Mouse (Mus musculus) heart, embryonic 12.5 days (tissue): Measurements from ENCODE around the gene St6gal2. TPM values are rescaled to one million over a fixed set of nuclear protein-coding genes. Genes with fewer than 3 reads are reported as not detected.
A peak's percentile ranks its signal among the peaks of the same experiment; 100 is the strongest.

Source experiments
- ATAC-seq: fragments of 200-750 bp; cut with Nextera tagmentation; 2 replicates; pipeline ENCODE4 v1.8.0; 2017; ENCODE audit warnings: moderate TSS enrichment, moderate library complexity; ENCODE audit not compliant: insufficient number of reproducible peaks, low FRiP score
- H3K27ac ChIP-seq: fragments of 300-500 bp; sonication (generic); 2 replicates; pipeline ENCODE4 v1.5.1; 2016; ENCODE audit warnings: mild to moderate bottlenecking, moderate library complexity; ENCODE audit not compliant: poor library complexity, severe bottlenecking
- H3K27me3 ChIP-seq: fragments of 300-500 bp; sonication (generic); replicated peaks from 2 replicates; pipeline ENCODE4 v1.6.1; 2016; ENCODE audit warnings: mild to moderate bottlenecking, moderate library complexity
- H3K36me3 ChIP-seq: fragments of 300-500 bp; sonication (generic); 2 replicates; pipeline ENCODE4 v1.6.1; 2016; ENCODE audit warnings: mild to moderate bottlenecking, moderate library complexity
- H3K4me1 ChIP-seq: fragments of 300-500 bp; sonication (generic); replicated peaks from 2 replicates; pipeline ENCODE4 v1.6.1; 2016; ENCODE audit warnings: mild to moderate bottlenecking
- H3K4me2 ChIP-seq: fragments of 300-500 bp; sonication (generic); 2 replicates; pipeline ENCODE4 v1.6.1; 2016; ENCODE audit warnings: mild to moderate bottlenecking, moderate library complexity
- H3K4me3 ChIP-seq: fragments of 300-500 bp; sonication (generic); 2 replicates; pipeline ENCODE4 v1.5.1; 2016; ENCODE audit warnings: mild to moderate bottlenecking
- H3K9ac ChIP-seq: fragments of 300-500 bp; sonication (generic); 2 replicates; pipeline ENCODE4 v1.6.1; 2016; ENCODE audit warnings: mild to moderate bottlenecking, moderate library complexity
- H3K9me3 ChIP-seq: fragments of 300-500 bp; sonication (generic); replicated peaks from 2 replicates; pipeline ENCODE4 v1.6.1; 2016; ENCODE audit warnings: mild to moderate bottlenecking, moderate library complexity
- WGBS: fragments of 180-500 bp; shearing (Covaris S2); methylation state at CpG from one replicate; pipeline ENCODE4 v1.1.7; 2016; 5-methylcytosine and 5-hydroxymethylcytosine counted together
- polyA plus RNA-seq: library from polyadenylated mRNA; unstranded; fragments of >200 nt; fragmentation: Nextera tagmentation; extraction: Ambion mirVana; gene quantifications from 2 replicates; pipeline ENCODE4 v1.2.1, GENCODE M21; 2016

Gene St6gal2
- polyA plus RNA-seq = 0.32 and 0.35 TPM in 2 replicates

- H3K9ac ChIP-seq = peak within 1 kb of the TSS; percentile 60
- ATAC-seq = peak; percentile 69
- H3K36me3 ChIP-seq = no peaks in the 10 kb centered on the region
- under 1% methylated on average over 73 of the region's 84 CpGs for WGBS
- peaks cover 46% of the 10 kb centered on the region for H3K27me3 ChIP-seq
- peak within 1 kb of the TSS; percentile 57 for H3K4me3 ChIP-seq
- H3K4me2 ChIP-seq = peak within 1 kb of the TSS; percentile 87
- no peak within 1 kb of the TSS for H3K27ac ChIP-seq
- peaks cover 7% of the 10 kb centered on the region; the same call in 1 of the 2 replicates for H3K4me1 ChIP-seq
- H3K9me3 ChIP-seq = no peaks in the 10 kb centered on the region
Measured at GRCm38 (mm10) chr17:55445250-55446184, at the start of gene St6gal2. Gene St6gal2, plus strand, starts transcription at chr17:55445382.

- no peaks in the 10 kb centered on the region for H3K9me3 ChIP-seq
- H3K4me2 ChIP-seq = no peak overlapping the region
- no peak overlapping the region for H3K9ac ChIP-seq
- H3K4me3 ChIP-seq = no peak overlapping the region
- no peaks in the 10 kb centered on the region for H3K27me3 ChIP-seq
- no peaks in the 10 kb centered on the region for H3K4me1 ChIP-seq
- H3K27ac ChIP-seq = no peak overlapping the region
- no peaks in the 10 kb centered on the region for H3K36me3 ChIP-seq
- 79% methylated on average over 2 of the region's 2 CpGs for WGBS
- ATAC-seq = no peak
Measured at GRCm38 (mm10) chr17:55406043-55406442, 39.1 kb upstream of the St6gal2 start.

DNA sequence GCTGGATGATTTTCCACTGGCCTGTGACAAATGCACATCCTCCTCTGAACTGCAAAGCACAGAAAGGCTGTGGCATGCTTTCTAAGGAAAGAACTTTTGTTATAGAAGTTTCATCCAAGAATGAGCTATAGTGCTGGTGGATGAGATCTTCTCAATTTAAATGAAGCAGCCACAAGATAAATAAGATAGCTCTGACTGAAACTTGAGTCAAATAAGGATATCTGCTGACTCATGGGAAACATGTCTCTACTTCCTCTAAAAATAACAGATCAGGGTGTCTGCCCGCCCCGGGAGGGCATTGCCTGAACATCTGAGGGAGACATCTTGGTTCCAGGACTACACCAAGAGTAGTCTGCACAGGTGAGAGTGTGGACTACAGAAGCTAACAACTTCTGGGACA lies 28.7 kb upstream of the St6gal2 start:
- no peaks in the 10 kb centered on the region for H3K27me3 ChIP-seq
- no peak overlapping the region for H3K4me3 ChIP-seq
- ATAC-seq = no peak
- H3K4me1 ChIP-seq = no peaks in the 10 kb centered on the region
- no peak overlapping the region for H3K4me2 ChIP-seq
- no peak overlapping the region for H3K27ac ChIP-seq
- no peak overlapping the region for H3K9ac ChIP-seq
- H3K9me3 ChIP-seq = no peaks in the 10 kb centered on the region
- H3K36me3 ChIP-seq = no peaks in the 10 kb centered on the region
- 68% methylated on average over 2 of the region's 2 CpGs for WGBS

DNA sequence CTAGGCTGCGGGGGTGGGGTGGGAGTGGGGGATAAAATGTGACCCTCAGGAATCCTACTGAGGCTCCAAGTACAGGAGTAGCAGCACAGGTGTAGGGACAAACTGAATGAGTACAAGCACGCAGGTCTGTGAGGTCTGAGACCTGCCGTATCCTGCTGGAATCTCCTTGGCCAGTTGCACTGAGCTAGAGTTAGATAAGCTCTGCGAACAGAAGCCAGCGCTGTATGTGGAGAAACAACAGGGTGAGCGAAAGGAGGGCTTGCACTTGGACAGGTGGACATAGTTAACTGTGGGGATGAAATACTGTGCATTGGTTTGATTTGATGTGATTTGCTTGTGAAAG lies 974 bp downstream of the St6gal2 start:
- 4% methylated on average over 6 of the region's 6 CpGs for WGBS
- peak overlapping the region; percentile 60 for H3K9ac ChIP-seq
- H3K36me3 ChIP-seq = no peaks in the 10 kb centered on the region
- H3K4me3 ChIP-seq = peak overlapping the region; percentile 57
- no peaks in the 10 kb centered on the region for H3K9me3 ChIP-seq
- no peak for ATAC-seq
- H3K27ac ChIP-seq = no peak overlapping the region
- peaks cover 46% of the 10 kb centered on the region for H3K27me3 ChIP-seq
- peaks cover 7% of the 10 kb centered on the region; the same call in 1 of the 2 replicates for H3K4me1 ChIP-seq
- H3K4me2 ChIP-seq = peak overlapping the region; percentile 87

DNA sequence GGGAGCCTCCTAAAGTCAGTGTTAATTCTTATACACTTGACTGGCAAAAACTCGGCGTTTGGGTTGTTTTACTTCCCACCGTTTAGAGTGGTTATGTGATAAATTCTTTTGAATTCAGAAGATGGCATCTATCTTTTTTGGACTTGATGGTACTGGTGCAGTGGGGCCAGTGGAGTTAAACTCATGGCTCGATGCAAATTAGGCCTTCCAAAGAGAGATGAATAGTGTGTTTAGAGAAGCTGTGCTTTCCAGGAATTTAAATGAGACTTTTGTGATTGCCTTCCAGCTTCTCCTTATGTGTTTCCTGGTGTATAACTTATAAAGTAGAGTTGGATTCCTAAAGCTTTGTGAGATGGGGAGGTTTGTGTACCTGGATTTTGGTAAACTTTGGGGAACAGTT lies 1.5 kb downstream of the St6gal2 start:
- no peak overlapping the region for H3K4me3 ChIP-seq
- H3K4me2 ChIP-seq = no peak overlapping the region
- WGBS = 42% methylated on average over 4 of the region's 4 CpGs

DNA sequence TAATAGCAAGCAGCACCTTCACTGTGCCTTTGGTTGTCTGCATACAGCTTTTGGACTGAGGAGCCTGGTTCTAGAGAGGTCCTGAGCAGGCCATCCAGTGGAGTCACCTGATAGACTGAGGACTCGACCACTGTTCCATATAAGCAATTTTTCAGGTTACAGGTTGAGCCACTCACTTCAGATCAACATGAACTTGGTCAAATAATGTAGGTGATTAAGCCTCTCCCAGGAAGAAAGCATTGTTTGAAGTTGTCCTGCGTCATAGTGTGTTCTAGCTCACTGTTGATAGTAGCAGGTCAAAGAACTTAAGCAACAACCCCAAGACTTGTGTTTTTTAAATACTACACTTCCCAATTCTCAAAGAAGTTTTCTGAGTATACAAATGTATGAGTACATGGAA lies 5.8 kb downstream of the St6gal2 start:
- Histone ChIP-seq H3K36me3 (no peaks in the 10 kb centered on the region), H3K27me3 (peaks cover 19% of the 10 kb centered on the region)
- WGBS = 64% methylated on average over 2 of the region's 2 CpGs

More for the DNA sequence above, 1.5 kb downstream of the St6gal2 start:
- H3K27me3 ChIP-seq = peaks cover 46% of the 10 kb centered on the region
- H3K4me1 ChIP-seq = peaks cover 7% of the 10 kb centered on the region; the same call in 1 of the 2 replicates
- no peaks in the 10 kb centered on the region for H3K9me3 ChIP-seq
- H3K9ac ChIP-seq = no peak overlapping the region
- H3K27ac ChIP-seq = no peak overlapping the region
- H3K36me3 ChIP-seq = no peaks in the 10 kb centered on the region
- ATAC-seq = no peak

DNA sequence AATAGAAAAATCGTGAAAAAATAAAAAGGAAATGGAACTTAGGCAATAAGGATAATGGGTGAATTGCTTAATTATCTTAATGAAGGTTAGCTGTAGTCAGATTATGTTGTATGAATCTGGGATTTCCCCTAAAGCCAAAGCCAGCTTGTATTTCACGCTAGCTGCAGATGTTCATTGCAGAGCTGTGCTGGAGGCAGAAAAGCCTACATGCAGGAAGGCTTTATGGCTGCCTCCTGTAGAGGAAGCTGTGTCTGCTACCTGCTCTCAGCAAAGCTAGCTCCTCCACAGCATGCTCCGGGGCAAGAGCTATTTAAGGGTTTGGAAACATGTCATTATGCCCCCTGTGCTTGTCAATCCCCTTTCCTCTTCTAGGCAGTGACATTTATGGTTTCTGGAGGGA lies 9.3 kb downstream of the St6gal2 start:
- no peak for ATAC-seq

More for the DNA sequence above, 5.8 kb downstream of the St6gal2 start:
- H3K9ac ChIP-seq = no peak overlapping the region
- no peak overlapping the region for H3K4me2 ChIP-seq
- no peak overlapping the region for H3K27ac ChIP-seq
- no peak overlapping the region for H3K4me3 ChIP-seq
- H3K9me3 ChIP-seq = no peaks in the 10 kb centered on the region
- no peak for ATAC-seq
- peaks cover 3% of the 10 kb centered on the region; the same call in 1 of the 2 replicates for H3K4me1 ChIP-seq

DNA sequence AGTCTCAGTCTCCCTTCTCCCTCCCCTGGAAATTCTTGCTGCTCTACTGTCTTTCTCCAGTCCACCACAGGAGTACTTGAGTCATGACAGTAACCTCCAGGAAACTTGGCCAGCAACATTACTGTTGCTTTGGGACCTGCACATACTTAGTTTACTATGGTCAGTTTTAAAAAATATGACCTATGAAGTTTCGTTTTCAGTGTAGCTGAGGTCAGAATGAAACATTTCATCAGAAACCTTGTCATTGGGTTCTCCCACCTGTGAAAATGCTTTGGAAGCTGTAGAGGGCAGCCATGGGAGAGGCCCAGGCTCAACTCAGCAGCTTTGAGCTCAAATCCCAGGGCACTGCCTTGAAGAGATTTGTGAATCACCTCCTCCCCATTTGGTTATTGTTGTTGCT lies 15.0 kb downstream of the St6gal2 start:
- Histone ChIP-seq H3K36me3 (no peaks in the 10 kb centered on the region), H3K4me1 (no peaks in the 10 kb centered on the region), H3K4me2 (no peak overlapping the region), H3K27ac (no peak overlapping the region), H3K9ac (no peak overlapping the region), H3K27me3 (no peaks in the 10 kb centered on the region), H3K4me3 (no peak overlapping the region), H3K9me3 (no peaks in the 10 kb centered on the region)
- WGBS = 68% methylated on average over 1 of the region's 1 CpGs
- no peak for ATAC-seq

More for the DNA sequence above, 9.3 kb downstream of the St6gal2 start:
- H3K27me3 ChIP-seq = no peaks in the 10 kb centered on the region
- H3K4me1 ChIP-seq = no peaks in the 10 kb centered on the region
- no peak overlapping the region for H3K4me2 ChIP-seq
- no peak overlapping the region for H3K4me3 ChIP-seq
- 58% methylated on average over 3 of the region's 3 CpGs for WGBS
- no peak overlapping the region for H3K9ac ChIP-seq
- H3K36me3 ChIP-seq = no peaks in the 10 kb centered on the region
- no peak overlapping the region for H3K27ac ChIP-seq
- no peaks in the 10 kb centered on the region for H3K9me3 ChIP-seq

- H3K4me2 ChIP-seq = no peak overlapping the region
- H3K4me3 ChIP-seq = no peak overlapping the region
- H3K27me3 ChIP-seq = no peaks in the 10 kb centered on the region
- no peaks in the 10 kb centered on the region for H3K36me3 ChIP-seq
- WGBS = 75% methylated on average over 3 of the region's 3 CpGs
- no peak overlapping the region for H3K9ac ChIP-seq
- no peak for ATAC-seq
- H3K4me1 ChIP-seq = no peaks in the 10 kb centered on the region
- no peak overlapping the region for H3K27ac ChIP-seq
- no peaks in the 10 kb centered on the region for H3K9me3 ChIP-seq
Measured at GRCm38 (mm10) chr17:55467579-55467978, 22.4 kb downstream of the St6gal2 start.

DNA sequence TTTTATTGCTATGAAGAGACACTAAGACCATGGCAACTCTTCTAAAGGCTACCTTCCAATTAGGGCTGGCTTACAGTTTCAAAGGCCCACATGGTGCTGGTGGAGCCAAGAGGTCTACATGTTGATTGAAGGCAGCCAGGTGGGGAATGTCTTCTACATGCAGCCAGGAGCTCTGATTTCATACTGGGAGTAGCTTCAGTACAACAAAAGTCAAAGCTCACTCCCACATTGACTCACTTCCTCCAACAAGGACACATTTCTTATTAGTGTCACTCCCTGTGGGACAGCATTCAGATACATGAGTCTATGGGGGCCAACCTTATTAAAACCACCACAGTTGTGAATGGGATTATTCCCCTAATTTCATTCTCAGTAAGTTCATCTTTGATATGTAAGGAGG lies 23.8 kb downstream of the St6gal2 start:
- Histone ChIP-seq H3K36me3 (no peaks in the 10 kb centered on the region), H3K27ac (no peak overlapping the region), H3K4me2 (no peak overlapping the region), H3K4me1 (no peaks in the 10 kb centered on the region), H3K9me3 (no peaks in the 10 kb centered on the region), H3K9ac (no peak overlapping the region), H3K4me3 (no peak overlapping the region), H3K27me3 (no peaks in the 10 kb centered on the region)
- no peak for ATAC-seq

DNA sequence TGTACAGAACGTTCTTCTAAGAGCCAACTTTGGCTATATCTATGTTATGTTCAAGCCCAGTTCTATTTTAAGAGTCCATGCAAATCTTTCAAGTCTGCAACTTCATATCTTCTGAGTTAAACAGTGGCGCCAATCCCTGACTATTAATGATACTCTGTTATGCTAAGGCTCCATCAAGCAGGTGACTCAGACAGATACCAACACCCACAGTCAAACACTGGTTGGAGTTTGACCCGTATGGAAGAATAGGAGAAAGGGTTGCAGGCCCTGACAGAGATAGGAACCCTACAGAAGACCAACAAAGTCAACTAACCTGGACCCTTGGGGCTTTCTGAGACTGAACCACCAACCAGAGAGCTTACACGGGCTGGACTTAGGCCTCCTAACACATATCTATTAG lies 30.8 kb downstream of the St6gal2 start:
- Histone ChIP-seq H3K4me2 (no peak overlapping the region), H3K4me1 (no peaks in the 10 kb centered on the region), H3K27me3 (no peaks in the 10 kb centered on the region), H3K9ac (no peak overlapping the region), H3K27ac (no peak overlapping the region), H3K4me3 (no peak overlapping the region), H3K9me3 (peaks cover 5% of the 10 kb centered on the region; the same call in 1 of the 2 replicates), H3K36me3 (no peaks in the 10 kb centered on the region)
- 63% methylated on average over 4 of the region's 4 CpGs for WGBS
- no peak for ATAC-seq
